Mouse (Mus musculus) forebrain, embryonic 13.5 days (tissue): ENCODE data around the gene Fam160a2. TPM values are rescaled to one million over a fixed set of nuclear protein-coding genes. Genes with fewer than 3 reads are reported as not detected.
"Not testable (repeated sequence)": the region's sequence is repeated elsewhere in the genome, so short reads cannot be mapped to it uniquely, and the experiment has no call there.

Experiments used
- ATAC-seq: fragments of 200-750 bp; cut with Nextera tagmentation; 2 replicates; pipeline ENCODE4 v1.8.0; 2017
- H3K27ac ChIP-seq: fragments of 300-500 bp; sonication (generic); 2 replicates; pipeline ENCODE4 v1.5.1; 2015; ENCODE audit warnings: inconsistent platforms, mild to moderate bottlenecking, moderate library complexity
- H3K27me3 ChIP-seq: fragments of 300-500 bp; sonication (generic); 2 replicates; pipeline ENCODE4 v1.6.1; 2015; ENCODE audit warnings: mild to moderate bottlenecking, inconsistent platforms
- H3K36me3 ChIP-seq: fragments of 300-500 bp; sonication (generic); 2 replicates; pipeline ENCODE4 v1.6.1; 2015; ENCODE audit warnings: mild to moderate bottlenecking, inconsistent platforms; ENCODE audit not compliant: poor library complexity, severe bottlenecking
- H3K4me1 ChIP-seq: fragments of 300-500 bp; sonication (generic); 2 replicates; pipeline ENCODE4 v1.6.1; 2015; ENCODE audit warnings: inconsistent platforms
- H3K4me2 ChIP-seq: fragments of 300-500 bp; sonication (generic); 2 replicates; pipeline ENCODE4 v1.6.1; 2015; ENCODE audit warnings: inconsistent platforms, mild to moderate bottlenecking, moderate library complexity
- H3K4me3 ChIP-seq: fragments of 300-500 bp; sonication (generic); 2 replicates; pipeline ENCODE4 v1.5.1; 2015; ENCODE audit warnings: mild to moderate bottlenecking, inconsistent platforms
- H3K9ac ChIP-seq: fragments of 300-500 bp; sonication (generic); 2 replicates; pipeline ENCODE4 v1.6.1; 2015; ENCODE audit warnings: mild to moderate bottlenecking, inconsistent platforms
- H3K9me3 ChIP-seq: fragments of 300-500 bp; sonication (generic); replicated peaks from 2 replicates; pipeline ENCODE4 v1.6.1; 2016; ENCODE audit warnings: inconsistent platforms
- WGBS: fragments of 180-500 bp; shearing (Covaris S2); methylation state at CpG from one replicate; pipeline ENCODE4 v1.1.7; 2015; 5-methylcytosine and 5-hydroxymethylcytosine counted together
- polyA plus RNA-seq: library from polyadenylated mRNA; unstranded; fragments of >200 nt; fragmentation: Nextera tagmentation; extraction: Ambion mirVana; gene quantifications from 2 replicates; pipeline ENCODE4 v1.2.1, GENCODE M21; 2015

Fam160a2 gene
- polyA plus RNA-seq, 1 experiment from 2014 or later: 44.9 TPM

GRCm38 (mm10) chr7:105374866-105375265 is 25.0 kb downstream of the Fam160a2 start, which contains the start of gene Gm5901:
TSS of gene Gm5901 (plus strand) at chr7:105375038.
- Histone ChIP-seq H3K4me3 (no peak within 1 kb of the TSS), H3K4me2 (no peak within 1 kb of the TSS), H3K27ac (no peak within 1 kb of the TSS), H3K4me1 (no peaks in the 10 kb centered on the region), H3K27me3 (no peaks in the 10 kb centered on the region), H3K9me3 (no peaks in the 10 kb centered on the region), H3K36me3 (peaks cover 48% of the 10 kb centered on the region), H3K9ac (no peak within 1 kb of the TSS)
- ATAC-seq: no peak
- 80% methylated on average over 1 of the region's 1 CpGs for WGBS

- H3K9me3 ChIP-seq: no peaks in the 10 kb centered on the region
- no peaks in the 10 kb centered on the region for H3K4me1 ChIP-seq
- 94% methylated on average over 3 of the region's 3 CpGs for WGBS
- H3K4me3 ChIP-seq: no peak overlapping the region
- no peak for ATAC-seq
- H3K27me3 ChIP-seq: no peaks in the 10 kb centered on the region
- no peak overlapping the region for H3K9ac ChIP-seq
- no peak overlapping the region for H3K27ac ChIP-seq
- peaks cover 39% of the 10 kb centered on the region for H3K36me3 ChIP-seq
- H3K4me2 ChIP-seq: no peak overlapping the region
Observed at GRCm38 (mm10) chr7:105373976-105374375, 25.9 kb downstream of the Fam160a2 start.

GRCm38 (mm10) chr7:105373509-105373908 is 26.3 kb downstream of the Fam160a2 start:
- no peak for ATAC-seq
- Histone ChIP-seq H3K27ac (no peak overlapping the region), H3K36me3 (peaks cover 34% of the 10 kb centered on the region), H3K9me3 (no peaks in the 10 kb centered on the region), H3K4me2 (no peak overlapping the region), H3K9ac (no peak overlapping the region), H3K27me3 (no peaks in the 10 kb centered on the region), H3K4me3 (no peak overlapping the region), H3K4me1 (no peaks in the 10 kb centered on the region)
- 89% methylated on average over 4 of the region's 4 CpGs for WGBS

- H3K9ac ChIP-seq: no peak overlapping the region
- 93% methylated on average over 1 of the region's 1 CpGs for WGBS
- H3K36me3 ChIP-seq: peaks cover 28% of the 10 kb centered on the region
- no peak overlapping the region for H3K4me3 ChIP-seq
- H3K27me3 ChIP-seq: no peaks in the 10 kb centered on the region
- H3K27ac ChIP-seq: no peak overlapping the region
- no peak overlapping the region for H3K4me2 ChIP-seq
- no peaks in the 10 kb centered on the region for H3K4me1 ChIP-seq
- ATAC-seq: no peak
- H3K9me3 ChIP-seq: no peaks in the 10 kb centered on the region
Observed at GRCm38 (mm10) chr7:105372912-105373311, 26.9 kb downstream of the Fam160a2 start.

- Histone ChIP-seq H3K9ac (no peak overlapping the region), H3K4me3 (no peak overlapping the region), H3K9me3 (no peaks in the 10 kb centered on the region), H3K4me1 (no peaks in the 10 kb centered on the region), H3K27ac (no peak overlapping the region), H3K36me3 (peaks cover 6% of the 10 kb centered on the region; the same call in 1 of the 2 replicates), H3K27me3 (no peaks in the 10 kb centered on the region), H3K4me2 (no peak overlapping the region)
- no peak for ATAC-seq
- WGBS: 90% methylated on average over 4 of the region's 4 CpGs
Observed at GRCm38 (mm10) chr7:105368521-105368920, 31.3 kb downstream of the Fam160a2 start.

GRCm38 (mm10) chr7:105367930-105368329 is 31.9 kb downstream of the Fam160a2 start, which contains the start of gene Olfr692:
TSS of gene Olfr692 (plus strand) at chr7:105368230.
- no peaks in the 10 kb centered on the region for H3K27me3 ChIP-seq
- no peak within 1 kb of the TSS for H3K9ac ChIP-seq
- H3K36me3 ChIP-seq: 0 out of 2 replicates have a peak, but pooled peaks cover 4% of the 10 kb centered on the region
- no peak for ATAC-seq
- 93% methylated on average over 1 of the region's 1 CpGs for WGBS
- no peak within 1 kb of the TSS for H3K4me3 ChIP-seq
- H3K27ac ChIP-seq: no peak within 1 kb of the TSS
- H3K4me1 ChIP-seq: no peaks in the 10 kb centered on the region
- H3K4me2 ChIP-seq: no peak within 1 kb of the TSS
- no peaks in the 10 kb centered on the region for H3K9me3 ChIP-seq

GRCm38 (mm10) chr7:105367268-105367667 is 32.6 kb downstream of the Fam160a2 start:
- no peak overlapping the region for H3K9ac ChIP-seq
- H3K4me3 ChIP-seq: no peak overlapping the region
- no peak overlapping the region for H3K4me2 ChIP-seq
- H3K4me1 ChIP-seq: no peaks in the 10 kb centered on the region
- H3K27ac ChIP-seq: no peak overlapping the region
- H3K27me3 ChIP-seq: no peaks in the 10 kb centered on the region
- no peak for ATAC-seq
- H3K9me3 ChIP-seq: no peaks in the 10 kb centered on the region
- 90% methylated on average over 5 of the region's 5 CpGs for WGBS
- 0 out of 2 replicates have a peak, but pooled peaks cover 4% of the 10 kb centered on the region for H3K36me3 ChIP-seq

GRCm38 (mm10) chr7:105361713-105362112 is 38.1 kb downstream of the Fam160a2 start:
- no peak overlapping the region for H3K4me3 ChIP-seq
- WGBS: 77% methylated on average over 2 of the region's 2 CpGs
- no peaks in the 10 kb centered on the region for H3K27me3 ChIP-seq
- no peak overlapping the region for H3K4me2 ChIP-seq
- H3K9ac ChIP-seq: no peak overlapping the region
- H3K27ac ChIP-seq: no peak overlapping the region
- H3K36me3 ChIP-seq: no peaks in the 10 kb centered on the region
- H3K9me3 ChIP-seq: no peaks in the 10 kb centered on the region
- H3K4me1 ChIP-seq: no peaks in the 10 kb centered on the region
- ATAC-seq: no peak

- not testable (repeated sequence) for H3K4me2 ChIP-seq, ATAC-seq, H3K4me1 ChIP-seq, H3K9me3 ChIP-seq, H3K4me3 ChIP-seq, H3K36me3 ChIP-seq, H3K27ac ChIP-seq, H3K9ac ChIP-seq, H3K27me3 ChIP-seq
- 90% methylated on average over 1 of the region's 2 CpGs for WGBS
Observed at GRCm38 (mm10) chr7:105356487-105356886, 43.4 kb downstream of the Fam160a2 start.

GRCm38 (mm10) chr7:105356064-105356463 is 43.8 kb downstream of the Fam160a2 start:
- no CpG with 5 or more reads among the region's 5 CpGs for WGBS
- not testable (repeated sequence) for ATAC-seq, H3K27ac ChIP-seq, H3K9ac ChIP-seq, H3K4me2 ChIP-seq, H3K36me3 ChIP-seq, H3K9me3 ChIP-seq, H3K4me3 ChIP-seq, H3K4me1 ChIP-seq, H3K27me3 ChIP-seq

- WGBS: 79% methylated on average over 2 of the region's 2 CpGs
- Histone ChIP-seq H3K4me3 (no peak overlapping the region), H3K27me3 (no peaks in the 10 kb centered on the region), H3K27ac (no peak overlapping the region), H3K4me2 (no peak overlapping the region), H3K36me3 (no peaks in the 10 kb centered on the region), H3K4me1 (no peaks in the 10 kb centered on the region), H3K9ac (no peak overlapping the region), H3K9me3 (no peaks in the 10 kb centered on the region)
- no peak for ATAC-seq
Observed at GRCm38 (mm10) chr7:105342752-105343151, 57.1 kb downstream of the Fam160a2 start.

- no peak within 1 kb of the TSS for H3K4me3 ChIP-seq
- no peaks in the 10 kb centered on the region for H3K27me3 ChIP-seq
- H3K4me1 ChIP-seq: no peaks in the 10 kb centered on the region
- 64% methylated on average over 1 of the region's 1 CpGs for WGBS
- H3K4me2 ChIP-seq: no peak within 1 kb of the TSS
- no peak within 1 kb of the TSS for H3K27ac ChIP-seq
- H3K9ac ChIP-seq: no peak within 1 kb of the TSS
- ATAC-seq: no peak
- H3K36me3 ChIP-seq: no peaks in the 10 kb centered on the region
- H3K9me3 ChIP-seq: no peaks in the 10 kb centered on the region
Observed at GRCm38 (mm10) chr7:105342170-105342569, 57.7 kb downstream of the Fam160a2 start, which contains the start of gene Olfr691. TSS of gene Olfr691 (minus strand) at chr7:105342270.

GRCm38 (mm10) chr7:105334004-105334403 is 65.8 kb downstream of the Fam160a2 start, which contains the start of gene Olfr690:
TSS of gene Olfr690 (minus strand) at chr7:105334104.
- no peaks in the 10 kb centered on the region for H3K36me3 ChIP-seq
- H3K9ac ChIP-seq: no peak within 1 kb of the TSS
- no peaks in the 10 kb centered on the region for H3K4me1 ChIP-seq
- WGBS: 82% methylated on average over 1 of the region's 1 CpGs
- no peaks in the 10 kb centered on the region for H3K9me3 ChIP-seq
- H3K4me2 ChIP-seq: no peak within 1 kb of the TSS
- no peaks in the 10 kb centered on the region for H3K27me3 ChIP-seq
- no peak within 1 kb of the TSS for H3K4me3 ChIP-seq
- H3K27ac ChIP-seq: no peak within 1 kb of the TSS
- ATAC-seq: no peak
